1 mouse cellular context compared by ENCODE assay signal in the genomic region with DNA sequence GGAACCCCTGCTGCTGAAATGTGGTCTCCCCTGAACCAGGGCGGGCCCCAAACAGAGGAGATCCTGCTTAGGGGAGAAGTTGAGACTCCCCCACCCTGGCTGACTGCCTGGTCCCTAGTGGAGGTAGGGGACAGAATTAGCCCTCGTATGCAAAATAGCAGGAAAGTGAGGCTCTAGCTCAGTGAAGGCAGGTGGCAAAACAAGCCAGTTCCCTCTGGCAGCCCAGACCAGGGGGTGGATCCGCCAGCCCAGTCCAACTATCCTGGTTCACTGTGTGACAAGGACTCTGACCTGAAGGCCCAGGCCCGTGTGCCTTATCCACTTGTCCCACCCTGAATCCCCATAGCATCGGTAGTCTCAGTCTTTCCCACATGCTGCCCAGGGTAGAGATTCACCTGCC.
TF ChIP-seq lines count a peak whose summit lies in the region.

No protein-coding gene starts in this region.

TF ChIP-seq in CH12.LX, 34 proteins besides CTCF, POLR2A, EP300 and RAD21 (continued from another document):
- TF ChIP-seq IRF4 (IDR thresholded peaks at IDR 0.05; ENCODE audit: low read depth, low read length) = peak; percentile 75; the same call in 1 of the 2 replicates
- peak; percentile 63; the same call in 1 of the 2 replicates for TF ChIP-seq TBP (conservative IDR thresholded peaks at IDR 0.05; ENCODE audit: low read depth, low read length)
- TF ChIP-seq USF2 (conservative IDR thresholded peaks at IDR 0.05; ENCODE audit: low read depth, low read length) = no peak
- TF ChIP-seq POLR2AphosphoS2 (IDR thresholded peaks at IDR 0.05; ENCODE audit: low read depth, low read length) = peak; percentile 87
- TF ChIP-seq MAZ (IDR thresholded peaks at IDR 0.05; ENCODE audit: low read depth, low read length) = peak; percentile 97
- TF ChIP-seq KAT2A (IDR thresholded peaks at IDR 0.05; ENCODE audit: insufficient replicate concordance, low read length) = no peak
- TF ChIP-seq NELFE (IDR thresholded peaks at IDR 0.05; ENCODE audit: low read depth, low read length) = peak; percentile 42; the same call in 1 of the 2 replicates
- 0 out of 2 replicates have a peak, but pooled peaks have one; percentile 35 for TF ChIP-seq ELF1 (IDR thresholded peaks at IDR 0.05; ENCODE audit: low read depth, low read length)
- peak; percentile 92 for TF ChIP-seq TCF12 (IDR thresholded peaks at IDR 0.05; ENCODE audit: low read depth, low read length)
- TF ChIP-seq JUND (conservative IDR thresholded peaks at IDR 0.05; ENCODE audit: low read depth, low read length) = no peak; the same call in 1 of the 2 replicates
- TF ChIP-seq RCOR1 (conservative IDR thresholded peaks at IDR 0.05; ENCODE audit: low read depth, low read length) = no peak; the same call in 1 of the 2 replicates
- TF ChIP-seq SIN3A (IDR thresholded peaks at IDR 0.05; ENCODE audit: low read length) = peak; percentile 92
- no peak for TF ChIP-seq PAX5 (IDR thresholded peaks at IDR 0.05; ENCODE audit: low read length)
- no peak for TF ChIP-seq GABPA (IDR thresholded peaks at IDR 0.05; ENCODE audit: insufficient replicate concordance, low read depth, low read length)
- TF ChIP-seq SMC3 (IDR thresholded peaks at IDR 0.05; ENCODE audit: low read depth, low read length) = peak; percentile 31; the same call in 1 of the 2 replicates
